Mouse (Mus musculus) liver, embryonic 14.5 days (tissue): ENCODE results near the gene Sec16b. TPM values are rescaled to one million over a fixed set of nuclear protein-coding genes. Genes with fewer than 3 reads are reported as not detected.

ENCODE experiments used
- ATAC-seq: fragments of 200-750 bp; cut with Nextera tagmentation; 2 replicates; pipeline ENCODE4 v1.8.0; 2017; ENCODE audit warnings: moderate number of reproducible peaks, mild to moderate bottlenecking, moderate library complexity; ENCODE audit not compliant: insufficient read depth
- DNase-seq, 3 experiments: peaks; one replicate each; pipeline ENCODE4 v3.0.0-alpha.2; 2012 to 2013; ENCODE audit warnings: low read depth in 3 of 3, low spot score in 3 of 3
- H3K27ac ChIP-seq: fragments of 300-500 bp; sonication (generic); 2 replicates; pipeline ENCODE4 v1.5.1; 2014; ENCODE audit warnings: moderate library complexity, mild to moderate bottlenecking, control low read depth, inconsistent platforms
- H3K27me3 ChIP-seq: fragments of 300-500 bp; sonication (generic); 2 replicates; pipeline ENCODE4 v1.6.1; 2014; ENCODE audit warnings: mild to moderate bottlenecking, low read length, moderate library complexity; ENCODE audit not compliant: control insufficient read depth, insufficient read depth
- H3K36me3 ChIP-seq: fragments of 300-500 bp; sonication (generic); replicated peaks from 2 replicates; pipeline ENCODE4 v1.6.1; 2014; ENCODE audit warnings: low read depth; ENCODE audit not compliant: control insufficient read depth, insufficient read depth
- H3K4me1 ChIP-seq, 2 experiments: fragments of 200-500 bp in 1 of 2; fragments of 300-500 bp in 1 of 2; sonication (generic) in 1 of 2; replicated peaks; 2 replicates each; pipeline ENCODE4 v1.6.1; 2012 to 2014; ENCODE audit warnings: antibody characterized with exemption in 1 of 2, inconsistent platforms in 1 of 2, low read length in 1 of 2; ENCODE audit not compliant: control insufficient read depth in 2 of 2, insufficient read depth in 2 of 2
- H3K4me2 ChIP-seq: fragments of 300-500 bp; sonication (generic); 2 replicates; pipeline ENCODE4 v1.6.1; 2014; ENCODE audit warnings: low read depth, mild to moderate bottlenecking, control low read depth, moderate library complexity
- H3K4me3 ChIP-seq, 2 experiments: fragments of 200-500 bp in 1 of 2; fragments of 300-500 bp in 1 of 2; sonication (generic) in 1 of 2; 2 replicates each; pipeline ENCODE4 v1.5.1; 2012 to 2014; ENCODE audit warnings: low read depth in 2 of 2, low read length in 2 of 2, mild to moderate bottlenecking in 2 of 2, control low read depth in 1 of 2, inconsistent platforms in 1 of 2, moderate library complexity in 1 of 2; ENCODE audit not compliant: insufficient read depth in 1 of 2
- H3K9ac ChIP-seq: fragments of 300-500 bp; sonication (generic); replicated peaks from 2 replicates; pipeline ENCODE4 v1.6.1; 2014; ENCODE audit warnings: mild to moderate bottlenecking, control low read depth, moderate library complexity
- H3K9me3 ChIP-seq: fragments of 300-500 bp; sonication (generic); 2 replicates; pipeline ENCODE4 v1.6.1; 2016; ENCODE audit warnings: low read length, mixed read lengths; ENCODE audit not compliant: control insufficient read depth
- CTCF ChIP-seq: IDR thresholded peaks from 2 replicates; pipeline ENCODE4 v1.5.1; 2016; ENCODE audit warnings: antibody characterized with exemption, low read depth, control low read depth
- EP300 ChIP-seq: IDR thresholded peaks from 2 replicates; pipeline ENCODE4 v1.6.1; 2016; ENCODE audit warnings: antibody characterized with exemption, low read depth
- WGBS: fragments of 180-500 bp; shearing (Covaris S2); extraction: QIAGEN DNeasy Blood & Tissue Kit; methylation state at CpG from one replicate; pipeline ENCODE4 v1.1.7; 2014; ENCODE audit not compliant: insufficient replicate concordance; 5-methylcytosine and 5-hydroxymethylcytosine counted together
- polyA plus RNA-seq, 2 experiments: library from polyadenylated mRNA; depleted of rRNA in 1 of 2; stranded (reverse) in 1 of 2; unstranded in 1 of 2; fragments of >200 nt; fragmentation: Nextera tagmentation in 1 of 2; extraction: Ambion mirVana in 1 of 2; gene quantifications; 2 replicates each; pipeline versions ENCODE4 v1.2.1 to v1.2.3; 2012 to 2014

The Sec16b gene
- polyA plus RNA-seq, 2 experiments, result 3.0 to 5.1 TPM

DNA sequence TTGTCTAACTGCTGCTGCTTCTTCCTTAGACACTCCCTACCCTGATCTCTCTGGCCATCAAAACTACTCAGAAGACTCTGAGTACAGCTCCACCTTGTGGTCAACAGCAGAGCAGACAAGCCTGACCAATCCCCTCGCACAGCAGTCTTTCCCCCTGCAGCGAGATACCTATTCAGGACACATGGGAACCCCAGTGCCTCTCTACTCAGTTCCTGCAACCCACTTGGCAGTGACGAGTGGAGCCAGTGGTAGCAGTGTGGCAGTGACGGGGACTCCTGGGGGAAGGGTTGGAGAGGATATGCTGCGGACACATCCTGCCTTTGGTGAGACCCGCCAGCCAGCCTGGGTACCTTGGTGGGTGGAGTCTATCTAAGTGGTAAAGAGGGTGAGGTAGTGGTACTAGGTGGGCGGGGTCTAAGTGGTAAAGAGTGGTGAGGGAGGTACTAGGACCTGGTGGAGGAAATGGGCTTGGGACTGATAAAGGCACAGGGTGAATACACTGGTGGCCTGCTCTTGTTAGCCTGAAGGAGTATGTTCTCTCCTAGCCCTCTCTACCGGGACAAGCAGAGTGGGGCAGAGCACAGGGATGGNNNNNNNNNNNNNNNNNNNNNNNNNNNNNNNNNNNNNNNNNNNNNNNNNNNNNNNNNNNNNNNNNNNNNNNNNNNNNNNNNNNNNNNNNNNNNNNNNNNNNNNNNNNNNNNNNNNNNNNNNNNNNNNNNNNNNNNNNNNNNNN, 54.3 kb downstream of the Sec16b start:
- no peak overlapping the region for H3K4me3 ChIP-seq
- no peaks in the 10 kb centered on the region for H3K36me3 ChIP-seq
- no peak overlapping the region for H3K4me2 ChIP-seq
- no peak for DNase-seq
- TF ChIP-seq CTCF, result peak; percentile 67
- no peak for TF ChIP-seq EP300
- H3K9ac ChIP-seq, result no peak overlapping the region
- WGBS, result 6% methylated on average over 8 of the region's 8 CpGs
- peaks cover 0 to 3% of the 10 kb centered on the region in 2 experiments; a peak in 1 of 4 replicates for H3K4me1 ChIP-seq
- no peak overlapping the region for H3K27ac ChIP-seq
- H3K9me3 ChIP-seq, result no peaks in the 10 kb centered on the region
- H3K27me3 ChIP-seq, result no peaks in the 10 kb centered on the region
- peak; percentile 56; the same call in 1 of the 2 replicates for ATAC-seq

DNA sequence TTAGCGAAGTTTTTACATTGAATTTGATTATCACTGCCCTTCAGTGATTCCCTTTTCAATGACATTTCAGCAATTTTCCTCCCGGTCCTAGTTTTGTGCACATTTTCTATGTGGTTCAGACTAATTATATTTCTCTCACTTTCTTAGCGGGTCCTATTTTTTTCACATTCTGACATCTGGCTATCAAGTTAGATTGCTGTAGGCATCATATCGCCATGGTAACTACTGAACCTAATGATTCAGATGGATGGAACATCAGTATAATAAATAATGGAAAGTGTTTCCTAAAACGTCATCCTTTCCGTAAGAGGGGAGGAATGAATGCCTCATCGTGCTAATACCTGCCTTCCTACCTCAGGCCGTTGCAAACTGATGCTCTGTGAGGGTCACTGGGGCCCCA, 61.3 kb downstream of the Sec16b start:
- Histone ChIP-seq H3K4me2 (no peak overlapping the region), H3K27me3 (no peaks in the 10 kb centered on the region), H3K4me1 (no peaks in the 10 kb centered on the region), H3K9me3 (no peaks in the 10 kb centered on the region), H3K27ac (no peak overlapping the region), H3K4me3 (no peak overlapping the region), H3K9ac (no peak overlapping the region), H3K36me3 (no peaks in the 10 kb centered on the region)
- no peak for ATAC-seq
- DNase-seq, result no peak
- no peak for TF ChIP-seq CTCF
- TF ChIP-seq EP300, result no peak
- WGBS, result 70% methylated on average over 8 of the region's 8 CpGs

DNA sequence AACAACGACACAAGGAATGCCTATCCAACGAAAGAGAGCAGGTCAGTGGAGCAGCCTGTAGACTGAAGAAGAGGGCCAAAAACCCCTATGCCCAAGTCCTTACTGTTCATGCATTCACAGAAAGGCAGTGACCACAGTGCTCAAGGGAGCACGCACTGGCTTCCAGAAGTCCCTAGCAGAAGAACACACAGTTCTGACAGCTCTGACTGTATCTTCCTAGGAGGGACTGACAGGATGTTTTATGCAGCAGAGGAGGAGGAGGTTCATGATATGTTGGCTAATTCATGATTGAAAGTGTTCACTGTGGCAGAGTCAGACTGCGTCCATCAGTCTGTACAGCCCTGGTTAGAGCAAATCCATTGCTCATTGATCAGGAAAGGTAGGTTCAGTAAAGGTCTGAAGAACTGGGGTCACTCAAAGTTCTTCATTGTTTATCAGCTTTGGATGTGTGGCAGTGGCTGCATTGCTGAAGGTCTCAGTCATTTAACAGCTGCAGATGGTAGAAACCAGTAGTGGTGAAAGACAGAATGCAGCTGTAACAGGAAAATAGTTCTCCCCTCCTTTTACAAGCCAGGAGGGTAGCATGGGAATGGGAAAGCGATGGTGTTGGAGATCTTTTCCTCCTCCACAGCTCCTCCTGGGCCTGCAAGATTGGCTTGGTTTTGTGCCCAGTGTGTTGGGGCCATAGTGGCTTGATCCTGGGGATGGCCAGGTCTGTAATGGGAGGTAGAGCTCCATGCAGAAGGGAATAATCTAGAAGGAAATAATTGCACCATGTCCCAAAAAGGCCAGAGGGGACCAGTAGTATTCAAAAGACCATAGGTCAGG, 62.9 kb downstream of the Sec16b start:
- no peaks in the 10 kb centered on the region for H3K9me3 ChIP-seq
- TF ChIP-seq CTCF (no peak), EP300 (no peak)
- H3K27me3 ChIP-seq, result no peaks in the 10 kb centered on the region
- ATAC-seq, result no peak
- no peaks in the 10 kb centered on the region for H3K4me1 ChIP-seq
- no peak overlapping the region for H3K4me2 ChIP-seq
- no peaks in the 10 kb centered on the region for H3K36me3 ChIP-seq
- no peak for DNase-seq
- H3K4me3 ChIP-seq, result no peak overlapping the region
- no peak overlapping the region for H3K27ac ChIP-seq
- WGBS, result 61% methylated on average over 5 of the region's 5 CpGs
- no peak overlapping the region for H3K9ac ChIP-seq

DNA sequence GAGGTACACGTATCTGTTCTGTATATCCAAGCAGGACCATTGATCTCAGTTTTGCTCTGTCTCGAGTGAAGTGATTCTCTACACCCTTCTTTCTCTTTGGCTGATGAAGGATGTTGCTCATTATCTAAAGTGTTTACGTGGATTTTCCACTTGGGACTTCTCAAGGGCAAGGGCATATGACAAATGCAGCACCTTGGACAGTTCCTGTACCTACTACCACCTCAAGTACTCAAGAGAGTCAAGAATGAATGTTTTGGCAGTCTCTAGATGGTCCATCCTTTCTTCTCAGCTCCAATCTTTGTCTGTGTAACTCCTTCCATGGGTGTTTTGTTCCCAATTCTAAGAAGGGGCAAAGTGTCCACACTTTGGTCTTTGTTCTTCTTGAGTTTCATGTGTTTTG, 68.8 kb downstream of the Sec16b start:
- TF ChIP-seq CTCF (no peak), EP300 (no peak)
- H3K9ac ChIP-seq, result no peak overlapping the region
- no peaks in the 10 kb centered on the region for H3K27me3 ChIP-seq
- no peaks in the 10 kb centered on the region for H3K36me3 ChIP-seq
- H3K9me3 ChIP-seq, result no peaks in the 10 kb centered on the region
- ATAC-seq (no peak), DNase-seq (no peak)
- 58% methylated on average over 3 of the region's 3 CpGs for WGBS
- H3K27ac ChIP-seq, result no peak overlapping the region
- no peak overlapping the region for H3K4me3 ChIP-seq
- H3K4me2 ChIP-seq, result no peak overlapping the region
- no peaks in the 10 kb centered on the region for H3K4me1 ChIP-seq

DNA sequence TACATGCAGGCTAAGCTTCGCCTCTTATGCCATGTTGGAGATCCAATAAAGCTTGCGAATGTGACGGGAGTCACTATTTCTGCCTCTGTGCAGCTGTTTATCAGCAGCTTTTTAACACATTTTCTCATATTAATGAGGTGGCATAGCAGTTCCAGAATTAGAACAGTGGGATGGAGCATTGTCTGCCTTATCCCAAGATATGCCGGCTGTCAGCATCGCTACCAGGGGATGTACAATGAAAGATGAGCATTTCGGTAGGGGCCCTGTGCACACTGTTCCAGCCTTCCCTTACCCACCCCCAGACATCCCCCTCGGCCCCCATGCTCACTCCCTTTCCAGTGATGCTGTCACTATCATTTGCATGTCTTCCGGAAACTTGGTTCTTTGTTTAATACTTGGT, 71.8 kb downstream of the Sec16b start:
- no peak overlapping the region for H3K4me3 ChIP-seq
- H3K36me3 ChIP-seq, result no peaks in the 10 kb centered on the region
- WGBS, result 73% methylated on average over 8 of the region's 8 CpGs
- no peak overlapping the region for H3K27ac ChIP-seq
- no peak overlapping the region for H3K4me2 ChIP-seq
- no peak for DNase-seq
- no peak overlapping the region for H3K9ac ChIP-seq
- no peak for ATAC-seq
- H3K27me3 ChIP-seq, result no peaks in the 10 kb centered on the region
- H3K9me3 ChIP-seq, result no peaks in the 10 kb centered on the region
- TF ChIP-seq EP300, result no peak
- no peak for TF ChIP-seq CTCF
- no peaks in the 10 kb centered on the region for H3K4me1 ChIP-seq
